Mouse (Mus musculus) heart, embryonic 10.5 days (tissue): ENCODE results near the gene Crebzf. TPM values are rescaled to one million over a fixed set of nuclear protein-coding genes. Genes with fewer than 3 reads are reported as not detected.

Experiments used
- DNase-seq: peaks from one replicate; pipeline ENCODE4 v3.0.0-alpha.2; 2017; ENCODE audit warnings: low spot score
- H3K27ac ChIP-seq: fragments of 300-500 bp; sonication (generic); 2 replicates; pipeline ENCODE4 v1.5.1; 2016; ENCODE audit warnings: mild to moderate bottlenecking
- H3K27me3 ChIP-seq: fragments of 300-500 bp; sonication (generic); 2 replicates; pipeline ENCODE4 v1.6.1; 2016; ENCODE audit warnings: mild to moderate bottlenecking; ENCODE audit not compliant: poor library complexity, insufficient read depth, severe bottlenecking
- H3K36me3 ChIP-seq: fragments of 300-500 bp; sonication (generic); 2 replicates; pipeline ENCODE4 v1.6.1; 2016; ENCODE audit warnings: mild to moderate bottlenecking, moderate library complexity
- H3K4me1 ChIP-seq: fragments of 300-500 bp; sonication (generic); 2 replicates; pipeline ENCODE4 v1.6.1; 2016; ENCODE audit warnings: mild to moderate bottlenecking
- H3K4me3 ChIP-seq: fragments of 300-500 bp; sonication (generic); 2 replicates; pipeline ENCODE4 v1.5.1; 2016; ENCODE audit warnings: mild to moderate bottlenecking, moderate library complexity
- H3K9me3 ChIP-seq: fragments of 300-500 bp; sonication (generic); 2 replicates; pipeline ENCODE4 v1.6.1; 2016; ENCODE audit warnings: mild to moderate bottlenecking, moderate library complexity
- WGBS: fragments of 180-500 bp; shearing (Covaris S2); methylation state at CpG from one replicate; pipeline ENCODE4 v1.1.7; 2016; 5-methylcytosine and 5-hydroxymethylcytosine counted together
- polyA plus RNA-seq: library from polyadenylated mRNA; unstranded; fragments of >200 nt; fragmentation: Nextera tagmentation; extraction: Ambion mirVana; gene quantifications from 2 replicates; pipeline ENCODE4 v1.2.1, GENCODE M21; 2016

The Crebzf gene
- polyA plus RNA-seq, 1 experiment from 2014 or later, result 24.9 TPM

GRCm38 (mm10) chr7:90456845-90457468 is 14.4 kb downstream of the Crebzf start, which contains the start of gene Tmem126a:
Gene Tmem126a, minus strand, starts transcription at chr7:90457229.
- Histone ChIP-seq H3K4me3 (peak within 1 kb of the TSS; percentile 84), H3K27ac (peak within 1 kb of the TSS; percentile 94), H3K4me1 (0 out of 2 replicates have a peak, but pooled peaks cover 7% of the 10 kb centered on the region), H3K36me3 (peaks cover 20% of the 10 kb centered on the region; the same call in 1 of the 2 replicates), H3K9me3 (no peaks in the 10 kb centered on the region), H3K27me3 (0 out of 2 replicates have a peak, but pooled peaks cover 4% of the 10 kb centered on the region)
- under 1% methylated on average over 41 of the region's 41 CpGs for WGBS
- DNase-seq, result peak; percentile 96

- peak; percentile 76 for DNase-seq
- peaks cover 16% of the 10 kb centered on the region; the same call in 1 of the 2 replicates for H3K36me3 ChIP-seq
- 14% methylated on average over 10 of the region's 10 CpGs for WGBS
- H3K27ac ChIP-seq, result peak overlapping the region; percentile 94
- H3K4me1 ChIP-seq, result 0 out of 2 replicates have a peak, but pooled peaks cover 7% of the 10 kb centered on the region
- 0 out of 2 replicates have a peak, but pooled peaks cover 4% of the 10 kb centered on the region for H3K27me3 ChIP-seq
- H3K9me3 ChIP-seq, result no peaks in the 10 kb centered on the region
- peak overlapping the region; percentile 84 for H3K4me3 ChIP-seq
Measured at GRCm38 (mm10) chr7:90457517-90457916, 15.0 kb downstream of the Crebzf start.

- 38% methylated on average over 10 of the region's 10 CpGs for WGBS
- no peak for DNase-seq
Measured at GRCm38 (mm10) chr7:90460330-90460729, 17.8 kb downstream of the Crebzf start.

GRCm38 (mm10) chr7:90460930-90461329 is 18.4 kb downstream of the Crebzf start:
- Histone ChIP-seq H3K27ac (no peak overlapping the region), H3K36me3 (no peaks in the 10 kb centered on the region), H3K4me1 (0 out of 2 replicates have a peak, but pooled peaks cover 4% of the 10 kb centered on the region), H3K4me3 (no peak overlapping the region; the same call in 1 of the 2 replicates), H3K9me3 (no peaks in the 10 kb centered on the region), H3K27me3 (0 out of 2 replicates have a peak, but pooled peaks cover 4% of the 10 kb centered on the region)
- peak; percentile 77 for DNase-seq
- WGBS, result 19% methylated on average over 14 of the region's 14 CpGs

More at GRCm38 (mm10) chr7:90460330-90460729, 17.8 kb downstream of the Crebzf start:
- Histone ChIP-seq H3K4me1 (0 out of 2 replicates have a peak, but pooled peaks cover 7% of the 10 kb centered on the region), H3K4me3 (no peak overlapping the region), H3K9me3 (no peaks in the 10 kb centered on the region), H3K27me3 (0 out of 2 replicates have a peak, but pooled peaks cover 4% of the 10 kb centered on the region), H3K36me3 (no peaks in the 10 kb centered on the region), H3K27ac (no peak overlapping the region)

GRCm38 (mm10) chr7:90461441-90461840 is 18.9 kb downstream of the Crebzf start:
- no peak overlapping the region for H3K27ac ChIP-seq
- H3K9me3 ChIP-seq, result no peaks in the 10 kb centered on the region
- no peak overlapping the region for H3K4me3 ChIP-seq
- H3K27me3 ChIP-seq, result 0 out of 2 replicates have a peak, but pooled peaks cover 4% of the 10 kb centered on the region
- no peak for DNase-seq
- 83% methylated on average over 5 of the region's 5 CpGs for WGBS
- no peaks in the 10 kb centered on the region for H3K4me1 ChIP-seq
- H3K36me3 ChIP-seq, result no peaks in the 10 kb centered on the region

GRCm38 (mm10) chr7:90473511-90473910 is 31.0 kb downstream of the Crebzf start:
- 0 out of 2 replicates have a peak, but pooled peaks cover 5% of the 10 kb centered on the region for H3K4me1 ChIP-seq
- no peaks in the 10 kb centered on the region for H3K27me3 ChIP-seq
- no peak overlapping the region for H3K4me3 ChIP-seq
- H3K9me3 ChIP-seq, result no peaks in the 10 kb centered on the region
- DNase-seq, result no peak
- WGBS, result 44% methylated on average over 2 of the region's 2 CpGs
- H3K36me3 ChIP-seq, result peaks cover 20% of the 10 kb centered on the region
- no peak overlapping the region for H3K27ac ChIP-seq

- Histone ChIP-seq H3K4me3 (peak within 1 kb of the TSS; percentile 65), H3K36me3 (0 out of 2 replicates have a peak, but pooled peaks cover 2% of the 10 kb centered on the region), H3K9me3 (no peaks in the 10 kb centered on the region), H3K27ac (peak within 1 kb of the TSS; percentile 91), H3K4me1 (0 out of 2 replicates have a peak, but pooled peaks cover 5% of the 10 kb centered on the region), H3K27me3 (no peaks in the 10 kb centered on the region)
- under 1% methylated on average over 36 of the region's 36 CpGs for WGBS
- DNase-seq, result peak; percentile 99
Measured at GRCm38 (mm10) chr7:90475793-90476312, 33.3 kb downstream of the Crebzf start, which contains the start of gene Tmem126b. Gene Tmem126b, minus strand, starts transcription at chr7:90476001.

- Histone ChIP-seq H3K9me3 (no peaks in the 10 kb centered on the region), H3K4me1 (0 out of 2 replicates have a peak, but pooled peaks cover 5% of the 10 kb centered on the region), H3K27ac (peak within 1 kb of the TSS; percentile 91), H3K4me3 (peak within 1 kb of the TSS; percentile 65), H3K36me3 (no peaks in the 10 kb centered on the region), H3K27me3 (no peaks in the 10 kb centered on the region)
- DNase-seq, result no peak
- WGBS, result under 1% methylated on average over 32 of the region's 32 CpGs
Measured at GRCm38 (mm10) chr7:90476313-90477245, 34.0 kb downstream of the Crebzf start, which contains the start of gene Dlg2. Gene Dlg2, plus strand, starts transcription at chr7:90476672.

GRCm38 (mm10) chr7:90482607-90483006 is 40.1 kb downstream of the Crebzf start:
- no peak for DNase-seq
- Histone ChIP-seq H3K27me3 (no peaks in the 10 kb centered on the region), H3K4me1 (no peaks in the 10 kb centered on the region), H3K4me3 (no peak overlapping the region), H3K27ac (no peak overlapping the region), H3K36me3 (no peaks in the 10 kb centered on the region), H3K9me3 (no peaks in the 10 kb centered on the region)
- WGBS, result 82% methylated on average over 2 of the region's 2 CpGs

Other genes with a start within 250 kb of the Crebzf start
- gene Ccdc83, start 177.0 kb upstream of the Crebzf start, polyA plus RNA-seq, result 0.24 TPM in 1 of 2 replicates, not detected in the other
- 3.2 and 3.4 TPM in 2 replicates for gene Sytl2, start 140.5 kb upstream of the Crebzf start, polyA plus RNA-seq
- gene Ccdc89, start 16.2 kb upstream of the Crebzf start, polyA plus RNA-seq, result 1.3 and 2.0 TPM in 2 replicates
- 125 and 132 TPM in 2 replicates for gene Tmem126a, start 14.5 kb downstream of the Crebzf start, polyA plus RNA-seq
- gene Tmem126b, start 33.3 kb downstream of the Crebzf start, polyA plus RNA-seq, result 29.5 and 33.6 TPM in 2 replicates
- 3.8 and 4.1 TPM in 2 replicates for gene Dlg2, start 33.9 kb downstream of the Crebzf start, polyA plus RNA-seq